Mouse (Mus musculus): Measurements from ENCODE around the gene Reg3g. TPM values are rescaled to one million over a fixed set of nuclear protein-coding genes. Genes with fewer than 3 reads are reported as not detected.
"Not testable (repeated sequence)": the region's sequence is repeated elsewhere in the genome, so short reads cannot be mapped to it uniquely, and the experiment has no call there.

Reg3g gene
- total RNA-seq (2015) (not detected in 2 replicates), total RNA-seq (2017) (not detected in 2 replicates)

GRCm38 (mm10) chr6:78468772-78469171, at the start of gene Reg3g:
Gene Reg3g (minus strand): TSS chr6:78468872.
- ATAC-seq (ENCODE audit: poor library complexity, severe bottlenecking) = no peak

DNA sequence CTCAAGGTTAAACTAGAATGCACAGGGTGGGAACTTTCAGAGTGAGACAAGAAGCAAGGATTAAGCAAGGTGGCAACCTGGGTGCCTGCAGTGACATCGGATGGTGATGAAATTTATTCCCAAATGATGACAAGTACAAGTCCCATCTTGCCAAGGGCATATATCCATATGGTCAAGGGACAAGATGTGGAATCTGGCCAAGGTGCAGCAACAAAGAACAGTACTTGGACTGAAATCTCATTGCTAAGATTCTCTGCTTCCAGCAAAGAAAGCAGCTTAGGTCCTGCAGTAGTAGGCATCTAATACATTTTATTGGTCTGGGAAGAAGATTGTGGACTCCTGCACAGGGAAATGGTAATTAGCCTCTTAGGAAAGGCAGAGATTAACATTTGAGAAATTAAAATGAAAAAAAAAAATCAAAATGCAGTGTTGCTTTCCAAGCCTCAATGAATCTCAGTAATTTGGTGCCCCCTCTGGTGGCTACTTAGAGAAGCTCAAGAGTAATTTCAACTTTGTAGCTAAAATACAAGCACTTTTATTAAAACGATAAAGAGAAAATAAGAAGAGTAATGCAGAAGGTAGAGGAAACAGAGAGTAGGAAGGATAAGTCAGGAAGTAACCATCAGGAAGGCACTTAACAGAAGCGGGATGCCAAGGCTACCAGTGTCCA, 47.2 kb upstream of the Reg3g start:
- ATAC-seq (ENCODE audit: poor library complexity, severe bottlenecking) = no peak

DNA sequence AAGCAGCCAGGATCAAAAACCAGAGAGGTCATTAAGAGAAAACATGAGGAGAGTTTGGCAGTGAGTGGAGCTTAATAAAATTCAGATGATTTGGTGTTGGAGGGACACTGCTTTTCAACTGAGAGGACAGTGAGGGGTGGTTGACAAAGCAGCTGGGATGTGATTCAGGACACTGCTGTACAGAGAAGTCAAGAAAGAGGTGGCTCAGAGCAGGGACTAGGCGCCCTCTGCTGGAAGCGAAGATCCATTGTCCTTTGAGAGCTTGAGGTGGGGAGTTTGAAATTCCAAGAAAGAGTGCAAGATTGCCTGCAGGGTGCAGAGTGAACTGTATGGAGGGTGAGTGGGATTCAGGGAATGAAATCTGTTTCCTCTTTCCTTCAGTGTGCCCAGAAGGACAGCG, 44.2 kb upstream of the Reg3g start:
- ATAC-seq (ENCODE audit: poor library complexity, severe bottlenecking) = no peak

DNA sequence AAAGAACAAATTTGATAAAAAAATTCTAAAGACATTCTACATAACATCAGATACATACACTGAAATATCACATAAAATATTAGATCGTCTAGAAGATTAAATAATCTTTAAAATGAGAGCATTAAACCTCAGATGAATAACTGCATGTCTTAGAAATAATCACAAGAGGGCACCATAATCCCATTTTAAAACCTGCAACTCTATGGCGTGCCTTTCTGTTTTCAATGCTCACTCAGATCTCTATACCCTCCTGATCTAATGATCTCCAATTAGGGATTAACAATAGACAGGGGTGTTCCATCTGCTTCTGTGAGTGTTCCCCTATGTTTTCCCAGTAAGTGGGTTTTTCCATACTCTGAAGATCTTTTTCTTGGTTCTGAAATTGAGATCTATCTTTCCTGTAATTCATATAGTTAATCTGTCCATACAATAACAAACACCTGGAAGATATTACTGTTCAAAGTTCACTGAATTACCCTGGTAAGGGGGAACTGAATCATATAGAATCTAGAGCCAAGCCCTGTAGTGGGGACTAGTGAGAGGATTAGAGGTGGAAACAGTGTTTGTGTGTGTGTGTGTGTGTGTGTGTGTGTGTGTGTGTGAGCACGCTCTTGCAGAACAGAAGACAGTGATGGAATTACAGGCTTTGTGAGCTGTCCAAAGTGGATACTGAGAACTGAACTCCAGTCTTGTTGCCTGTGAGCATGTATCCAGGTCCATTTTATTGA, 41.7 kb upstream of the Reg3g start:
- no peak for ATAC-seq (ENCODE audit: poor library complexity, severe bottlenecking)

DNA sequence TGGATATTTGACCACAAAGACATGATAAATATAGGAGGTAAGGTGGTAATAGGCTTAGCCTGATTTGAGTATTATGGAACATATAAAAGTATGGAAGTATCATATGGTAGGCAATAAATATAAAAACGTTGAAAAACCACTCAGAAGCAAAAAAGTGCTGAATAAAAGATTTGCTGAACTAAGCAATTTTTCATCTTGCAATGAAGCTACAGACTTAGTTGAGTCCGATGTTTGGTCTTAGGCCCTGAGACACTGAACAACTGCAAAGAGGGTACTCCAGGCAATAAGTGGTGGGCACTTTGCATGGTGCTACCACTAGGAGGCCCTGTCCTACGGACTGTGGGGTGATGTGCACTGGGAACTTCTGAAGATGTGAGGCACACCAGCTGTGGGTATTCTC, 37.1 kb upstream of the Reg3g start:
- ATAC-seq (ENCODE audit: poor library complexity, severe bottlenecking) = no peak

DNA sequence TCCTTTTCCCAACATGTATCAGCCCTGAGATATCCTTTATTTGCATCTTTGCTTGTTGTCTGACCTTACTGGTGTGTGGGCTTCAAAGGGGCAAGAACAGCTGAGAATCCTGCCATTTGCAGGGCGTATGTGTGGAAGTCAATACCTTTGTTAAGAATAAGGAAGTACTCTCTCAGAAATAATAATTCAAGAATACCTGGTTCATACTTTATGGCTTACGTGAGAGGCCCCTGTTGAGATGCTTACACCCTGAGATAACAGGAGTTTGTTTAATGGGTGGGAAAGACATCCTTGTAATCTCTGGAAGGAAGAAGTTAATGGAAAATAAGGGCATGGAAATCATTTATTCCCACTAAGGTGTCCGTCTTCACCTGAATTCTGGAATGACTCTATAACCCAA, 26.0 kb upstream of the Reg3g start:
- ATAC-seq (ENCODE audit: poor library complexity, severe bottlenecking) = no peak

DNA sequence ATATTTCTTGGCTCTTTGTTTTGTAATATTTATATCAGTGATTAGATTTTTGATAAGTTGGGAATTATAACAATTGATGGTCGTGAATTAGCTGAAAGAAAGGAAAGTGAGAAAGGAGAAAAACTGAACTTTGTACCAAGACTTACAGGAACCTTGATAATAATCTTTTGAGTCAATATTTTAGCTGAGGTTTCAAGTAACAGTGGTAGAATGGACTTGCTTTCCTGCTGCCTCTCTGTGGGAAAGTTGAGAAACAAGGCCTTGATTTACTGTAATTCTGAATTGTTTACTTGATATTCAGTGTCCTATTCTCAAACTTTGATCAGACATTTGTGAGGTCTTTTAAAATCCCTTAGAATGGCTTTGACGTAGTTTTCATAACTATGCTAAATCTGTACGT, 615 bp upstream of the Reg3g start:
- ATAC-seq (ENCODE audit: poor library complexity, severe bottlenecking) = no peak

- no peak for ATAC-seq (ENCODE audit: poor library complexity, severe bottlenecking)
Measured at GRCm38 (mm10) chr6:78463266-78463665, 5.4 kb downstream of the Reg3g start.

GRCm38 (mm10) chr6:78462360-78462759, 6.3 kb downstream of the Reg3g start:
- no peak for ATAC-seq (ENCODE audit: poor library complexity, severe bottlenecking)

DNA sequence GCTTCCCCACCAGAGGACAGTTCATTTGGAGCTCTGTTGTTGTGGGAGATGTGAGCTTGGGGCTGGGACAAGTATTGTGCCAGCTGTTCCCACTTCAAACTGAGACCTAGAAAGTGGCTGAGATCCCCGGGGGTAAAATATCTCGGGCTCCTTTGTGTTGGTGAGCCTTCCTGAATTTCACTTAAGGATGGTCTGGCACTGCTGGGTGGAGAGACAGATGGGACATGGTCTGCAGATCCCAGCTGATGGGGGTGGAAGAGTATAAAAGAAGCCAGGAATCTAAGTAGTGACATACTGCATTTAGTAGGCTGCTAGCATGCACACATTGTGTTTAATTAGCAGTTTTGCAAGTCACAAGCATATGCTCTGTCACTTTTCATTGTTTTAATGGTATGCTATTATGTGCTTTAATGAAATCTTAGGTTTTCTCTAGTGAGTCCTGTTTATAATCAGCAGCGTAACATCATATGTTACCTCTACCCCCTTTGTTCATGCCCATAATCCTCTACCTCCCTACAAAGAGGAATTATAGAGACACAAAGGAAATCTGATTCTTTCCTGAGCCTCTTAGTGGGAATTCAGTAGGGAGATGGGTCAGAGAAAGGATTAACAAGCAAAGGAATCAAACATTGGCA, 8.4 kb downstream of the Reg3g start:
- no peak for ATAC-seq (ENCODE audit: poor library complexity, severe bottlenecking)

DNA sequence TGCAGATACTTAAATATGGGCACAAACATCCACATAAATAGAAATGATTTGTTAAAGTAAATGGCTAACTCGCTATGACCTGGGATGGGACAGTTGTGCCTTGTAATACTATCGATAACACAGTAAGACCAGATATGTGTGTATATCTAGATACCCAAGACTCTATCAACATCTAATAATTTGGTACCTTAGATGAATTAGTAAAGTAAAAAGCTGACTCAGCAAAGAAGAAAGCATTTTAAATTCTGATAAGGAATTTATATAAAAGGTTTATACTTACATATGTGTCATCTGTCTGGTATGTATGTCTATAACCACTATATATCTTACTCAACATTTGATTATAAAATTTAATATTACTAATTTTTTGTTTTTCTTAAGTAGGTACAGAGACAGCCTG, 15.9 kb downstream of the Reg3g start:
- ATAC-seq (ENCODE audit: poor library complexity, severe bottlenecking) = no peak

GRCm38 (mm10) chr6:78448409-78448808, 20.3 kb downstream of the Reg3g start:
- ATAC-seq (ENCODE audit: poor library complexity, severe bottlenecking) = no peak

DNA sequence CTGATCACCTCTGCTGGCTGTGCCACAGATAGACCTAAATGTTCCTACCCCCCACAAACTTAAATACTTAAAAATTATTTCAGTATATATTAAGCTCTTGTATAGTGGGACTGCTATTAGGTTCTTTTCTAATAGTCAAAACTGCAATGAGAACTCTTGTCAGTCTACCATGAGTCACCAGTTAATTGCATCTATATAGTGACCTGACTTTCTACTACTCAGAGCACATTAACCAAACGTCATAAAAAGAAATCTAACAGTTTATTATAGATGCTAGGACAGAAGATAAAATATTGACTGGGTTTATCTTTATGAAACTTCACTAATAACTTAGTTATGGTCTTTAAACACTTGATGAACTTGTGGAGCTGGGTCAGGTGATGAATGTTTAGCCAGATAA, 21.5 kb downstream of the Reg3g start:
- no peak for ATAC-seq (ENCODE audit: poor library complexity, severe bottlenecking)

DNA sequence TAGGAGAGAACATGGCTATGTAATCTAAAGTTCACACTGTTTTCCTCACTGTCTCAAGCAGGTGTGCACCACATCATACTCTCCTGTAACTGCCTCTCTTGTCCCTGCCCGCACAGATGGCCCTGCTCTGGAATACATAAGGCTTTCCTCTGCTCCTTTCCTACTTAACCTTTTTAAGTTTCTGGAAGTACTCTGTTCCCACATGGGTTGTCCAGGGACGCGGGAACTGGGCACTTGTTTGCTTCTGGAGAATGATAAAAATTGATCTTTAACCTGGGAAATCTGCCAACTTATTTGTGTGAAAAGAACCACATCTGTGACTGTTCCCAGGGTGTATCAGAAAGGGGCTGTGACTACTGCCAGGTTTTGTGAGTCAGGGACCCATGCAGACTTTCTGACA, 43.2 kb downstream of the Reg3g start:
- no peak for ATAC-seq (ENCODE audit: poor library complexity, severe bottlenecking)

DNA sequence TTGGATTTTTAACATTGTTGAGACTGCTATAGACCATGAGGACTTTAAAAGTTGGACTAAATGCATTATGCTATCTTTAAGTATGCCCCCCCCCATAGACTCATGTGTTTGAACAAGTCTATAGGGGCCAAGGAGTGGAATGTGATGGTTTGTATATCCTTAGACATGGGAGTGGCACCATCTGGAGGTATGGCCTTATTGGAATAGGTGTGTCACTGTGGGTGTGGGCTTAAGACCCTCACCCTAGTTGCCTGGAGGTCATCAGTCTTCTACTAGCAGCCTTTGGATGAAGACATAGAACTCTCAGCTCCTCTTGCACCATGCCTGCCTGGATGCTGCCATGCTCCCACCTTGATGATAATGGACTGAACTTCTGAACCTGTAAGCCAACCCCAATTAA, 46.3 kb downstream of the Reg3g start, which contains the start of gene Reg1:
TSS of gene Reg1 (plus strand) at position 301 of the 400 bp plus-strand sequence.
- ATAC-seq (ENCODE audit: poor library complexity, severe bottlenecking) = not testable (repeated sequence)

Other genes with a start within 250 kb of the Reg3g start
- not detected in 2 replicates for gene Reg3b, start 98.2 kb downstream of the Reg3g start, total RNA-seq (2015)
- gene Reg3b, start 98.2 kb downstream of the Reg3g start, total RNA-seq (2017) = not detected in 2 replicates
- gene Reg3d, start 90.0 kb downstream of the Reg3g start, total RNA-seq (2015) = not detected in 2 replicates
- not detected in 2 replicates for gene Reg3d, start 90.0 kb downstream of the Reg3g start, total RNA-seq (2017)
- not detected in 2 replicates for gene Reg3a, start 88.2 kb downstream of the Reg3g start, total RNA-seq (2015)
- not detected in 2 replicates for gene Reg3a, start 88.2 kb downstream of the Reg3g start, total RNA-seq (2017)
- gene Reg2, start 73.2 kb downstream of the Reg3g start, total RNA-seq (2015) = not detected in 2 replicates
- not detected in 2 replicates for gene Reg2, start 73.2 kb downstream of the Reg3g start, total RNA-seq (2017)
- gene Reg1, start 46.2 kb downstream of the Reg3g start, total RNA-seq (2015) = not detected in 2 replicates
- not detected in 2 replicates for gene Reg1, start 46.2 kb downstream of the Reg3g start, total RNA-seq (2017)